Mouse (Mus musculus): Measurements from ENCODE around the gene Ptdss2.

DNA sequence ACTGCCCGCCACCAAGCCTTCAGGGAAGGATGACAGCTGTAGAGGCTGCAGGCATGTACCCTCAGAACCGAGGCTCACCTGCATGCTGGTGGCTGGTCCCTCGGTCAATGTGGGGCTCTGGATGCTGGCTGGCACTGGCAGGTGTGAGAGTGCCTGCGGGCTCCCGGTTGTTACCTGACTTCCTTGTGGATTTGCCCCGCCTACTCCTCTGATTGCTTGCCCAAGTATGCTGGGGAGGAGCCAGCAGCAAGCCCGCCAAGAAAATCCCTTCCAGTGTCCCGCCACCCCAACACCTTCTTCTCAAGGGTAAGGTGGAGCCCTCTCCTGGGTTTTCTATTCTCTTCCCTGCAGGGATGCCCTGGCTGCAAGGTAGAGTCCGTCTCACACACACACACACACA is 4.5 kb upstream of the Ptdss2 start, which contains the start of gene Ano9:
- no peak for TF ChIP-seq USF1 (IDR thresholded peaks at IDR 0.05; ENCODE audit: low read depth)
- no peak for TF ChIP-seq MAX (IDR thresholded peaks at IDR 0.05)
- TF ChIP-seq CTCF (IDR thresholded peaks at IDR 0.05; ENCODE audit: control insufficient read depth, insufficient read depth, insufficient read length), result no peak
- TF ChIP-seq FOSL1 (IDR thresholded peaks at IDR 0.05; ENCODE audit: insufficient read depth, low read length, poor library complexity, severe bottlenecking), result no peak

Measured in C2C12 (cell line).